Mouse (Mus musculus) midbrain, embryonic 10.5 days (tissue): ENCODE measurements around the gene Mtch2. TPM values are rescaled to one million over a fixed set of nuclear protein-coding genes. Genes with fewer than 3 reads are reported as not detected.
"Not testable (repeated sequence)": the region's sequence is repeated elsewhere in the genome, so short reads cannot be mapped to it uniquely, and the experiment has no call there.

Experiments used
- DNase-seq: peaks from one replicate; pipeline ENCODE4 v3.0.0-alpha.2; 2017; ENCODE audit warnings: low spot score
- H3K27ac ChIP-seq: fragments of 300-500 bp; sonication (generic); replicated peaks from 2 replicates; pipeline ENCODE4 v1.5.1; 2016; ENCODE audit warnings: mild to moderate bottlenecking
- H3K27me3 ChIP-seq: fragments of 300-500 bp; sonication (generic); 2 replicates; pipeline ENCODE4 v1.6.1; 2016; ENCODE audit warnings: low read depth, mild to moderate bottlenecking; ENCODE audit not compliant: poor library complexity, severe bottlenecking
- H3K36me3 ChIP-seq: fragments of 300-500 bp; sonication (generic); 2 replicates; pipeline ENCODE4 v1.6.1; 2016; ENCODE audit warnings: mild to moderate bottlenecking, moderate library complexity
- H3K4me1 ChIP-seq: fragments of 300-500 bp; sonication (generic); 2 replicates; pipeline ENCODE4 v1.6.1; 2016
- H3K4me3 ChIP-seq: fragments of 300-500 bp; sonication (generic); 2 replicates; pipeline ENCODE4 v1.5.1; 2016; ENCODE audit warnings: mild to moderate bottlenecking, moderate library complexity
- H3K9me3 ChIP-seq: fragments of 300-500 bp; sonication (generic); replicated peaks from 2 replicates; pipeline ENCODE4 v1.6.1; 2016; ENCODE audit warnings: mild to moderate bottlenecking
- WGBS: fragments of 180-500 bp; shearing (Covaris S2); methylation state at CpG from one replicate; pipeline ENCODE4 v1.1.7; 2016; 5-methylcytosine and 5-hydroxymethylcytosine counted together
- polyA plus RNA-seq: library from polyadenylated mRNA; unstranded; fragments of >200 nt; fragmentation: Nextera tagmentation; extraction: Ambion mirVana; gene quantifications from 2 replicates; pipeline ENCODE4 v1.2.1, GENCODE M21; 2016

Mtch2 gene
- 251 and 254 TPM in 2 replicates for polyA plus RNA-seq

GRCm38 (mm10) chr2:90846955-90847680 is at the start of gene Mtch2:
Mtch2 (plus strand) TSS chr2:90847155.
- Histone ChIP-seq H3K4me3 (peak within 1 kb of the TSS; percentile 78), H3K27ac (peak within 1 kb of the TSS; percentile 95), H3K27me3 (no peaks in the 10 kb centered on the region), H3K9me3 (no peaks in the 10 kb centered on the region), H3K4me1 (peaks cover 24% of the 10 kb centered on the region), H3K36me3 (peaks cover 31% of the 10 kb centered on the region)
- DNase-seq = peak; percentile 97
- WGBS = under 1% methylated on average over 66 of the region's 67 CpGs

- Histone ChIP-seq H3K4me1 (no peaks in the 10 kb centered on the region), H3K4me3 (no peak overlapping the region), H3K9me3 (no peaks in the 10 kb centered on the region), H3K27ac (no peak overlapping the region), H3K36me3 (no peaks in the 10 kb centered on the region), H3K27me3 (no peaks in the 10 kb centered on the region)
- 88% methylated on average over 6 of the region's 6 CpGs for WGBS
- no peak for DNase-seq
Measured at GRCm38 (mm10) chr2:90808241-90809126, 38.5 kb upstream of the Mtch2 start.

GRCm38 (mm10) chr2:90810751-90811150 is 36.2 kb upstream of the Mtch2 start:
- Histone ChIP-seq H3K27ac (no peak overlapping the region), H3K4me3 (no peak overlapping the region), H3K27me3 (no peaks in the 10 kb centered on the region), H3K9me3 (no peaks in the 10 kb centered on the region), H3K4me1 (no peaks in the 10 kb centered on the region), H3K36me3 (no peaks in the 10 kb centered on the region)
- no peak for DNase-seq
- 89% methylated on average over 8 of the region's 8 CpGs for WGBS

- Histone ChIP-seq H3K27ac (no peak overlapping the region), H3K9me3 (no peaks in the 10 kb centered on the region), H3K36me3 (no peaks in the 10 kb centered on the region), H3K4me3 (no peak overlapping the region), H3K4me1 (no peaks in the 10 kb centered on the region), H3K27me3 (no peaks in the 10 kb centered on the region)
- DNase-seq = no peak
- 88% methylated on average over 2 of the region's 2 CpGs for WGBS
Measured at GRCm38 (mm10) chr2:90815266-90815665, 31.7 kb upstream of the Mtch2 start.

GRCm38 (mm10) chr2:90816144-90816543 is 30.8 kb upstream of the Mtch2 start:
- no peak for DNase-seq
- H3K9me3 ChIP-seq = no peaks in the 10 kb centered on the region
- no peaks in the 10 kb centered on the region for H3K36me3 ChIP-seq
- no peaks in the 10 kb centered on the region for H3K4me1 ChIP-seq
- no peak overlapping the region for H3K4me3 ChIP-seq
- 90% methylated on average over 4 of the region's 4 CpGs for WGBS
- H3K27me3 ChIP-seq = no peaks in the 10 kb centered on the region
- no peak overlapping the region for H3K27ac ChIP-seq

- WGBS = 90% methylated on average over 3 of the region's 3 CpGs
- Histone ChIP-seq H3K36me3 (no peaks in the 10 kb centered on the region), H3K9me3 (no peaks in the 10 kb centered on the region), H3K27me3 (no peaks in the 10 kb centered on the region), H3K4me3 (no peak overlapping the region), H3K4me1 (no peaks in the 10 kb centered on the region), H3K27ac (no peak overlapping the region)
- no peak for DNase-seq
Measured at GRCm38 (mm10) chr2:90818710-90819109, 28.2 kb upstream of the Mtch2 start.

- no peak overlapping the region for H3K4me3 ChIP-seq
- H3K9me3 ChIP-seq = no peaks in the 10 kb centered on the region
- 88% methylated on average over 3 of the region's 3 CpGs for WGBS
- no peak overlapping the region for H3K27ac ChIP-seq
- no peaks in the 10 kb centered on the region for H3K36me3 ChIP-seq
- DNase-seq = no peak
- no peaks in the 10 kb centered on the region for H3K4me1 ChIP-seq
- H3K27me3 ChIP-seq = no peaks in the 10 kb centered on the region
Measured at GRCm38 (mm10) chr2:90820894-90821293, 26.1 kb upstream of the Mtch2 start.

- Histone ChIP-seq H3K4me1 (no peaks in the 10 kb centered on the region), H3K9me3 (no peaks in the 10 kb centered on the region), H3K27ac (no peak overlapping the region), H3K27me3 (no peaks in the 10 kb centered on the region), H3K4me3 (no peak overlapping the region), H3K36me3 (no peaks in the 10 kb centered on the region)
- no peak for DNase-seq
- WGBS = 82% methylated on average over 2 of the region's 2 CpGs
Measured at GRCm38 (mm10) chr2:90822978-90823377, 24.0 kb upstream of the Mtch2 start.

- DNase-seq = no peak
- Histone ChIP-seq H3K27ac (no peak overlapping the region), H3K9me3 (no peaks in the 10 kb centered on the region), H3K36me3 (no peaks in the 10 kb centered on the region), H3K4me1 (no peaks in the 10 kb centered on the region), H3K27me3 (no peaks in the 10 kb centered on the region), H3K4me3 (no peak overlapping the region)
- WGBS = 92% methylated on average over 6 of the region's 6 CpGs
Measured at GRCm38 (mm10) chr2:90823781-90824180, 23.2 kb upstream of the Mtch2 start.

GRCm38 (mm10) chr2:90824528-90824927 is 22.4 kb upstream of the Mtch2 start:
- not testable (repeated sequence) for H3K27ac ChIP-seq, H3K4me1 ChIP-seq, H3K36me3 ChIP-seq, H3K27me3 ChIP-seq, H3K4me3 ChIP-seq, H3K9me3 ChIP-seq, DNase-seq
- 90% methylated on average over 10 of the region's 10 CpGs for WGBS

GRCm38 (mm10) chr2:90825515-90826172 is 21.3 kb upstream of the Mtch2 start:
- Histone ChIP-seq H3K36me3 (no peaks in the 10 kb centered on the region), H3K4me3 (no peak overlapping the region), H3K27me3 (no peaks in the 10 kb centered on the region), H3K9me3 (no peaks in the 10 kb centered on the region), H3K27ac (no peak overlapping the region), H3K4me1 (no peaks in the 10 kb centered on the region)
- DNase-seq = no peak
- WGBS = 84% methylated on average over 11 of the region's 11 CpGs

- Histone ChIP-seq H3K36me3 (no peaks in the 10 kb centered on the region), H3K27ac (no peak overlapping the region), H3K9me3 (no peaks in the 10 kb centered on the region), H3K4me1 (no peaks in the 10 kb centered on the region), H3K27me3 (no peaks in the 10 kb centered on the region), H3K4me3 (no peak overlapping the region)
- no peak for DNase-seq
- 81% methylated on average over 7 of the region's 7 CpGs for WGBS
Measured at GRCm38 (mm10) chr2:90828739-90829138, 18.2 kb upstream of the Mtch2 start.
